In genomic region chr9:44867664-44868063, GRCm38 (mm10) we compare ENCODE assay signal across 21 mouse cellular contexts.
"Had no signal": no experiment of that assay in that cellular context is flagged by ENCODE, and none has a peak within 500 bp of the region (broad histone marks: within the 10 kb centered on the region; RNA-seq: fewer than 3 reads in every experiment).

No protein-coding gene starts in this region.

- ATAC-seq: liver, embryonic 12.5 days; midbrain, embryonic 13.5 days; midbrain, embryonic 16.5 days had no signal

- H3K9ac ChIP-seq: kidney, embryonic 15.5 days; limb, embryonic 13.5 days; liver, embryonic 12.5 days; liver, embryonic 15.5 days; lung, embryonic 15.5 days; midbrain, embryonic 13.5 days; neural tube, embryonic 13.5 days had no signal

- DNase-seq: kidney, postnatal 10 days; liver; lung, adult 18-20 months; lung, postnatal 10 days; right cerebral cortex, postnatal 25 days; spleen, adult 18-20 months; thymus, adult 2 months; thymus, postnatal 14 days; thymus, postnatal 4 days had no signal

- H3K27ac ChIP-seq: kidney, embryonic 15.5 days; limb, embryonic 10.5 days; limb, embryonic 13.5 days; liver, embryonic 15.5 days; lung, embryonic 15.5 days; midbrain, embryonic 10.5 days; neural tube, embryonic 13.5 days; stomach, postnatal 0 days had no signal

- H3K27me3 ChIP-seq: kidney, embryonic 15.5 days; limb, embryonic 13.5 days; liver, embryonic 12.5 days; liver, embryonic 15.5 days; lung, embryonic 15.5 days; midbrain, embryonic 13.5 days; neural tube, embryonic 13.5 days had no signal

- H3K4me2 ChIP-seq: kidney, embryonic 15.5 days; limb, embryonic 13.5 days; liver, embryonic 12.5 days; liver, embryonic 15.5 days; lung, embryonic 15.5 days; midbrain, embryonic 13.5 days; neural tube, embryonic 13.5 days had no signal

- H3K4me3 ChIP-seq: kidney, embryonic 15.5 days; limb, embryonic 10.5 days; limb, embryonic 13.5 days; liver, embryonic 12.5 days; liver, embryonic 15.5 days; lung, embryonic 15.5 days; midbrain, embryonic 10.5 days; midbrain, embryonic 13.5 days; myocyte; neural tube, embryonic 13.5 days had no signal

- H3K9me3 ChIP-seq: kidney, embryonic 15.5 days; limb, embryonic 10.5 days; limb, embryonic 13.5 days; liver, embryonic 12.5 days; liver, embryonic 15.5 days; lung, embryonic 15.5 days; midbrain, embryonic 10.5 days; midbrain, embryonic 13.5 days; neural tube, embryonic 13.5 days had no signal
